Mouse (Mus musculus): ENCODE measurements around the gene Srgn.

GRCm38 (mm10) chr10:62469736-62470135 lies 57.5 kb downstream of the Srgn start:
- TF ChIP-seq USF1 (IDR thresholded peaks at IDR 0.05; ENCODE audit: low read depth) (no peak), CTCF (IDR thresholded peaks at IDR 0.05; ENCODE audit: control insufficient read depth, insufficient read depth, insufficient read length) (no peak), MYOD1 (IDR thresholded peaks at IDR 0.05; ENCODE audit: control insufficient read depth, insufficient read length, low read depth) (no peak), CEBPB (IDR thresholded peaks at IDR 0.05; ENCODE audit: low read depth) (no peak), MAX (IDR thresholded peaks at IDR 0.05) (no peak), MYOG (IDR thresholded peaks at IDR 0.05; ENCODE audit: control insufficient read depth, extremely low read depth, insufficient read length) (no peak), FOSL1 (IDR thresholded peaks at IDR 0.05; ENCODE audit: insufficient read depth, low read length, poor library complexity, severe bottlenecking) (no peak)
